ENCODE assay signal across 23 mouse cellular contexts in genomic region chr15:89288227-89288767, GRCm38 (mm10). TPM values are rescaled to one million over a fixed set of nuclear protein-coding genes. Genes with fewer than 3 reads are reported as not detected.
DNase-seq lines count a peak whose midpoint lies in the region; ATAC-seq and TF ChIP-seq lines count a peak whose summit lies in the region.
"Had no signal": no experiment of that assay in that cellular context is flagged by ENCODE, and none has a peak within 500 bp of the region (broad histone marks: within the 10 kb centered on the region; RNA-seq: fewer than 3 reads in every experiment).

No protein-coding gene starts in this region.

- H3K9me3 ChIP-seq in forebrain, postnatal 0 days (ENCODE audit: low read length), result no peaks in the 10 kb centered on the region
- no peaks in the 10 kb centered on the region for H3K9me3 ChIP-seq in forebrain, embryonic 14.5 days (replicated peaks; ENCODE audit: control insufficient read depth, low read length)
- no peaks in the 10 kb centered on the region for H3K9me3 ChIP-seq in limb, embryonic 12.5 days
- H3K9me3 ChIP-seq in limb, embryonic 10.5 days (replicated peaks), result no peaks in the 10 kb centered on the region
- H3K9me3 ChIP-seq: heart, embryonic 15.5 days; midbrain, embryonic 10.5 days; stomach, embryonic 15.5 days had no signal

- no peak overlapping the region for H3K27ac ChIP-seq in forebrain, postnatal 0 days (ENCODE audit: low read depth, low read length)
- H3K27ac ChIP-seq in forebrain, embryonic 14.5 days (ENCODE audit: low read depth, low read length), result no peak overlapping the region
- H3K27ac ChIP-seq in limb, embryonic 12.5 days, result no peak overlapping the region
- H3K27ac ChIP-seq in limb, embryonic 10.5 days, result no peak overlapping the region
- H3K27ac ChIP-seq: heart, embryonic 15.5 days; left cerebral cortex, adult 2 months; midbrain, embryonic 10.5 days; stomach, embryonic 15.5 days had no signal

- no peaks in the 10 kb centered on the region for H3K4me1 ChIP-seq in forebrain, postnatal 0 days (ENCODE audit: insufficient read depth)
- H3K4me1 ChIP-seq in forebrain, embryonic 14.5 days (ENCODE audit: control insufficient read depth, insufficient read depth, low read length), result no peaks in the 10 kb centered on the region
- no peaks in the 10 kb centered on the region for H3K4me1 ChIP-seq in limb, embryonic 12.5 days (replicated peaks)
- no peaks in the 10 kb centered on the region for H3K4me1 ChIP-seq in limb, embryonic 10.5 days
- H3K4me1 ChIP-seq: heart, embryonic 15.5 days; midbrain, embryonic 10.5 days; stomach, embryonic 15.5 days had no signal

- H3K36me3 ChIP-seq in forebrain, postnatal 0 days (ENCODE audit: insufficient read depth), result peaks cover 80% of the 10 kb centered on the region
- peaks cover 99% of the 10 kb centered on the region for H3K36me3 ChIP-seq in forebrain, embryonic 14.5 days (ENCODE audit: control insufficient read depth, insufficient read depth, low read length)
- H3K36me3 ChIP-seq in limb, embryonic 12.5 days, result peaks cover 94% of the 10 kb centered on the region
- H3K36me3 ChIP-seq in limb, embryonic 10.5 days, result peaks cover 99% of the 10 kb centered on the region

- H3K27me3 ChIP-seq in forebrain, postnatal 0 days (ENCODE audit: insufficient read depth, low read length), result no peaks in the 10 kb centered on the region
- no peaks in the 10 kb centered on the region for H3K27me3 ChIP-seq in forebrain, embryonic 14.5 days (replicated peaks; ENCODE audit: control insufficient read depth, insufficient read depth, low read length)
- H3K27me3 ChIP-seq in limb, embryonic 12.5 days, result no peaks in the 10 kb centered on the region
- no peaks in the 10 kb centered on the region for H3K27me3 ChIP-seq in limb, embryonic 10.5 days (ENCODE audit: low read depth, poor library complexity, severe bottlenecking)
- H3K27me3 ChIP-seq: heart, embryonic 15.5 days; stomach, embryonic 15.5 days had no signal

- 0 out of 2 replicates have a peak, but pooled peaks have one; percentile 14 for ATAC-seq in forebrain, postnatal 0 days
- no peak; the same call in 1 of the 2 replicates for ATAC-seq in forebrain, embryonic 14.5 days
- ATAC-seq in limb, embryonic 12.5 days (ENCODE audit: insufficient number of reproducible peaks, insufficient read depth, low FRiP score, low TSS enrichment, low read depth), result peak; percentile 53; the same call in 1 of the 2 replicates

- no peak overlapping the region for H3K4me2 ChIP-seq in forebrain, postnatal 0 days (ENCODE audit: low read depth)
- no peak overlapping the region for H3K4me2 ChIP-seq in forebrain, embryonic 14.5 days (ENCODE audit: low read length)
- no peak overlapping the region for H3K4me2 ChIP-seq in limb, embryonic 12.5 days
- H3K4me2 ChIP-seq: heart, embryonic 15.5 days; stomach, embryonic 15.5 days had no signal

- no peak overlapping the region for H3K9ac ChIP-seq in forebrain, postnatal 0 days
- no peak overlapping the region for H3K9ac ChIP-seq in forebrain, embryonic 14.5 days (ENCODE audit: low read length)
- H3K9ac ChIP-seq in limb, embryonic 12.5 days (replicated peaks), result no peak overlapping the region
- H3K9ac ChIP-seq: heart, embryonic 15.5 days; stomach, embryonic 15.5 days had no signal

- no peak for TF ChIP-seq CTCF in forebrain, postnatal 0 days (IDR thresholded peaks at IDR 0.05; ENCODE audit: low read depth)

- WGBS in forebrain, postnatal 0 days, result 91% methylated on average over 23 of the region's 23 CpGs
- 88% methylated on average over 23 of the region's 23 CpGs for WGBS in forebrain, embryonic 14.5 days
- WGBS in limb, embryonic 12.5 days, result 87% methylated on average over 23 of the region's 23 CpGs
- WGBS in limb, embryonic 10.5 days, result 94% methylated on average over 23 of the region's 23 CpGs

- no peak overlapping the region for H3K4me3 ChIP-seq in forebrain, postnatal 0 days (ENCODE audit: low read depth, low read length)
- H3K4me3 ChIP-seq in forebrain, embryonic 14.5 days (ENCODE audit: low read depth, low read length), result no peak overlapping the region
- H3K4me3 ChIP-seq in limb, embryonic 12.5 days (replicated peaks), result no peak overlapping the region
- H3K4me3 ChIP-seq in limb, embryonic 10.5 days, result no peak overlapping the region
- H3K4me3 ChIP-seq: erythroblast, embryonic 14.5 days; heart, embryonic 15.5 days; left cerebral cortex, adult 2 months; midbrain, embryonic 10.5 days; stomach, embryonic 15.5 days had no signal

- DNase-seq in forebrain, postnatal 0 days, result no peak
- DNase-seq in forebrain, embryonic 14.5 days (ENCODE audit: low spot score), result no peak
- DNase-seq in limb, embryonic 10.5 days (ENCODE audit: low spot score), result no peak
- peak; percentile 5 for DNase-seq in ovary, postnatal 36 days (ENCODE audit: low spot score)
- DNase-seq in ovary, postnatal 10 days (ENCODE audit: low spot score), result no peak
- no peak for DNase-seq in urinary bladder, adult 2 months (ENCODE audit: low spot score)
- DNase-seq: adrenal gland, postnatal 25 days; cerebellum, adult 9-10 months; embryo, embryonic 11 days; gastrocnemius, postnatal 36 days; kidney, adult 18-20 months; kidney, postnatal 25 days; lung, postnatal 4 days; right cerebral cortex, postnatal 14 days had no signal

RNA-seq across cellular contexts. Expression of gene Sbf1, which starts 26.8 kb away (rescaled TPM):
- 164 and 165 TPM in 2 replicates for total RNA-seq in forebrain, postnatal 0 days (2014; rRNA removed)
- polyA plus RNA-seq in forebrain, postnatal 0 days (2015; fragmentation: Nextera tagmentation; extraction: Ambion mirVana), result 46.2 and 60.7 TPM in 2 replicates
- polyA plus RNA-seq in forebrain, embryonic 14.5 days (2014; fragmentation: Nextera tagmentation; extraction: Ambion mirVana), result 61.8 and 82.8 TPM in 2 replicates
- polyA plus RNA-seq in limb, embryonic 12.5 days (2016; fragmentation: Nextera tagmentation; extraction: Ambion mirVana), result 57.2 and 73.4 TPM in 2 replicates
- polyA plus RNA-seq in limb, embryonic 10.5 days (2016; fragmentation: Nextera tagmentation; extraction: Ambion mirVana), result 71.9 and 80.9 TPM in 2 replicates
- polyA plus RNA-seq in urinary bladder, adult 2 months (2012; rRNA removed), result 85.7 and 112 TPM in 2 replicates

RNA-seq across cellular contexts. Expression of gene Adm2, which starts 34.2 kb away (rescaled TPM):
- not detected in 2 replicates for total RNA-seq in forebrain, postnatal 0 days (2014; rRNA removed)
- not detected in 2 replicates for polyA plus RNA-seq in forebrain, postnatal 0 days (2015; fragmentation: Nextera tagmentation; extraction: Ambion mirVana)
- polyA plus RNA-seq in forebrain, embryonic 14.5 days (2014; fragmentation: Nextera tagmentation; extraction: Ambion mirVana), result not detected in 2 replicates
- polyA plus RNA-seq in limb, embryonic 12.5 days (2016; fragmentation: Nextera tagmentation; extraction: Ambion mirVana), result 0.16 and 0.17 TPM in 2 replicates
- polyA plus RNA-seq in limb, embryonic 10.5 days (2016; fragmentation: Nextera tagmentation; extraction: Ambion mirVana), result 0.11 and 0.18 TPM in 2 replicates
- polyA plus RNA-seq in urinary bladder, adult 2 months (2012; rRNA removed), result not detected in 2 replicates
- total RNA-seq: adrenal gland, postnatal 25 days; gastrocnemius, postnatal 36 days; left cerebral cortex, adult 2 months had no signal
- polyA plus RNA-seq: limb, embryonic 11.5 days had no signal

RNA-seq across cellular contexts. Expression of gene Miox, which starts 45.9 kb away (rescaled TPM):
- total RNA-seq in forebrain, postnatal 0 days (2014; rRNA removed), result not detected in 2 replicates
- not detected in 2 replicates for polyA plus RNA-seq in forebrain, postnatal 0 days (2015; fragmentation: Nextera tagmentation; extraction: Ambion mirVana)
- not detected in 2 replicates for polyA plus RNA-seq in forebrain, embryonic 14.5 days (2014; fragmentation: Nextera tagmentation; extraction: Ambion mirVana)
- not detected in 2 replicates for polyA plus RNA-seq in limb, embryonic 12.5 days (2016; fragmentation: Nextera tagmentation; extraction: Ambion mirVana)
- not detected in 2 replicates for polyA plus RNA-seq in limb, embryonic 10.5 days (2016; fragmentation: Nextera tagmentation; extraction: Ambion mirVana)
- polyA plus RNA-seq in urinary bladder, adult 2 months (2012; rRNA removed), result not detected in 2 replicates
- total RNA-seq: adrenal gland, postnatal 25 days; gastrocnemius, postnatal 36 days; left cerebral cortex, adult 2 months had no signal
- polyA plus RNA-seq: erythroblast, embryonic 14.5 days; limb, embryonic 11.5 days; midbrain, embryonic 10.5 days; neural tube, embryonic 11.5 days; thymus, postnatal 0 days had no signal
